Mouse (Mus musculus): ENCODE measurements around the gene Arpc5l. TPM values are rescaled to one million over a fixed set of nuclear protein-coding genes. Genes with fewer than 3 reads are reported as not detected.

Arpc5l gene
- polyA plus RNA-seq, 1 experiment, result 64.3 TPM

- no peak for TF ChIP-seq POLR2A (IDR thresholded peaks at IDR 0.05; ENCODE audit: low read depth, low read length)
- no peak for TF ChIP-seq CTCF (IDR thresholded peaks at IDR 0.05; ENCODE audit: borderline replicate concordance, insufficient read depth, low read length)
- Histone ChIP-seq H3K4me1 (ENCODE audit: control insufficient read depth, insufficient read depth, low read length) (peaks cover 2% of the 10 kb centered on the region; the same call in 1 of the 2 replicates), H3K27ac (ENCODE audit: insufficient read depth, low read length) (no peak overlapping the region), H3K4me3 (ENCODE audit: insufficient read depth, low read length) (no peak overlapping the region)
These were observed 29.0 kb upstream of the Arpc5l start for GRCm38 (mm10) chr2:38975941-38976805.

- TF ChIP-seq CTCF (IDR thresholded peaks at IDR 0.05; ENCODE audit: borderline replicate concordance, insufficient read depth, low read length) (no peak), POLR2A (IDR thresholded peaks at IDR 0.05; ENCODE audit: low read depth, low read length) (no peak)
- no peak overlapping the region for H3K4me3 ChIP-seq (ENCODE audit: insufficient read depth, low read length)
- no peak overlapping the region for H3K27ac ChIP-seq (ENCODE audit: insufficient read depth, low read length)
- peaks cover 2% of the 10 kb centered on the region; the same call in 1 of the 2 replicates for H3K4me1 ChIP-seq (ENCODE audit: control insufficient read depth, insufficient read depth, low read length)
These were observed 27.3 kb upstream of the Arpc5l start for GRCm38 (mm10) chr2:38977837-38978236.

GRCm38 (mm10) chr2:38983456-38983855 is 21.7 kb upstream of the Arpc5l start:
- Histone ChIP-seq H3K27ac (ENCODE audit: insufficient read depth, low read length) (no peak overlapping the region), H3K4me1 (ENCODE audit: control insufficient read depth, insufficient read depth, low read length) (no peaks in the 10 kb centered on the region), H3K4me3 (ENCODE audit: insufficient read depth, low read length) (no peak overlapping the region)
- no peak for TF ChIP-seq POLR2A (IDR thresholded peaks at IDR 0.05; ENCODE audit: low read depth, low read length)
- no peak for TF ChIP-seq CTCF (IDR thresholded peaks at IDR 0.05; ENCODE audit: borderline replicate concordance, insufficient read depth, low read length)

- no peaks in the 10 kb centered on the region for H3K4me1 ChIP-seq (ENCODE audit: control insufficient read depth, insufficient read depth, low read length)
- TF ChIP-seq CTCF (IDR thresholded peaks at IDR 0.05; ENCODE audit: borderline replicate concordance, insufficient read depth, low read length) (no peak), POLR2A (IDR thresholded peaks at IDR 0.05; ENCODE audit: low read depth, low read length) (no peak)
These were observed 18.6 kb upstream of the Arpc5l start for GRCm38 (mm10) chr2:38986580-38986979.

GRCm38 (mm10) chr2:38987371-38987770 is 17.8 kb upstream of the Arpc5l start:
- Histone ChIP-seq H3K27ac (ENCODE audit: insufficient read depth, low read length) (no peak overlapping the region), H3K4me1 (ENCODE audit: control insufficient read depth, insufficient read depth, low read length) (no peaks in the 10 kb centered on the region)
- TF ChIP-seq CTCF (IDR thresholded peaks at IDR 0.05; ENCODE audit: borderline replicate concordance, insufficient read depth, low read length) (no peak), POLR2A (IDR thresholded peaks at IDR 0.05; ENCODE audit: low read depth, low read length) (no peak)

More at GRCm38 (mm10) chr2:38986580-38986979, 18.6 kb upstream of the Arpc5l start:
- Histone ChIP-seq H3K4me3 (ENCODE audit: insufficient read depth, low read length) (no peak overlapping the region), H3K27ac (ENCODE audit: insufficient read depth, low read length) (no peak overlapping the region)

GRCm38 (mm10) chr2:38987803-38988510 is 17.2 kb upstream of the Arpc5l start:
- Histone ChIP-seq H3K4me3 (ENCODE audit: insufficient read depth, low read length) (no peak overlapping the region), H3K27ac (ENCODE audit: insufficient read depth, low read length) (no peak overlapping the region), H3K4me1 (ENCODE audit: control insufficient read depth, insufficient read depth, low read length) (no peaks in the 10 kb centered on the region)
- no peak for TF ChIP-seq POLR2A (IDR thresholded peaks at IDR 0.05; ENCODE audit: low read depth, low read length)
- TF ChIP-seq CTCF (IDR thresholded peaks at IDR 0.05; ENCODE audit: borderline replicate concordance, insufficient read depth, low read length), result no peak

More at GRCm38 (mm10) chr2:38987371-38987770, 17.8 kb upstream of the Arpc5l start:
- H3K4me3 ChIP-seq (ENCODE audit: insufficient read depth, low read length), result no peak overlapping the region

- no peak for TF ChIP-seq POLR2A (IDR thresholded peaks at IDR 0.05; ENCODE audit: low read depth, low read length)
- TF ChIP-seq CTCF (IDR thresholded peaks at IDR 0.05; ENCODE audit: borderline replicate concordance, insufficient read depth, low read length), result no peak
These were observed 16.2 kb upstream of the Arpc5l start for GRCm38 (mm10) chr2:38988929-38989328.

GRCm38 (mm10) chr2:38992004-38992403 is 13.1 kb upstream of the Arpc5l start:
- no peak overlapping the region for H3K27ac ChIP-seq (ENCODE audit: insufficient read depth, low read length)
- TF ChIP-seq CTCF (IDR thresholded peaks at IDR 0.05; ENCODE audit: borderline replicate concordance, insufficient read depth, low read length), result no peak
- no peak for TF ChIP-seq POLR2A (IDR thresholded peaks at IDR 0.05; ENCODE audit: low read depth, low read length)
- H3K4me1 ChIP-seq (ENCODE audit: control insufficient read depth, insufficient read depth, low read length), result no peaks in the 10 kb centered on the region
- no peak overlapping the region for H3K4me3 ChIP-seq (ENCODE audit: insufficient read depth, low read length)

More at GRCm38 (mm10) chr2:38988929-38989328, 16.2 kb upstream of the Arpc5l start:
- Histone ChIP-seq H3K4me1 (ENCODE audit: control insufficient read depth, insufficient read depth, low read length) (no peaks in the 10 kb centered on the region), H3K4me3 (ENCODE audit: insufficient read depth, low read length) (no peak overlapping the region), H3K27ac (ENCODE audit: insufficient read depth, low read length) (no peak overlapping the region)

- no peak overlapping the region for H3K27ac ChIP-seq (ENCODE audit: insufficient read depth, low read length)
- H3K4me3 ChIP-seq (ENCODE audit: insufficient read depth, low read length), result no peak overlapping the region
- H3K4me1 ChIP-seq (ENCODE audit: control insufficient read depth, insufficient read depth, low read length), result no peaks in the 10 kb centered on the region
- TF ChIP-seq POLR2A (IDR thresholded peaks at IDR 0.05; ENCODE audit: low read depth, low read length), result no peak
- no peak for TF ChIP-seq CTCF (IDR thresholded peaks at IDR 0.05; ENCODE audit: borderline replicate concordance, insufficient read depth, low read length)
These were observed 12.7 kb upstream of the Arpc5l start for GRCm38 (mm10) chr2:38992452-38992851.
